Mouse (Mus musculus) testis, adult 2 months (tissue): ENCODE results near the gene Stat3.

Source experiments
- CTCF ChIP-seq: fragments of 200-500 bp; IDR thresholded peaks from 2 replicates; pipeline ENCODE4 v1.5.1; 2012; ENCODE audit warnings: low read depth, mild to moderate bottlenecking, inconsistent platforms, low read length, moderate library complexity; ENCODE audit not compliant: control insufficient read depth, insufficient read depth, insufficient replicate concordance
- POLR2A ChIP-seq: fragments of 200-500 bp; IDR thresholded peaks from 2 replicates; pipeline ENCODE4 v1.6.1; 2012; ENCODE audit warnings: low read depth, mild to moderate bottlenecking, inconsistent platforms, low read length, moderate library complexity; ENCODE audit not compliant: control insufficient read depth

DNA sequence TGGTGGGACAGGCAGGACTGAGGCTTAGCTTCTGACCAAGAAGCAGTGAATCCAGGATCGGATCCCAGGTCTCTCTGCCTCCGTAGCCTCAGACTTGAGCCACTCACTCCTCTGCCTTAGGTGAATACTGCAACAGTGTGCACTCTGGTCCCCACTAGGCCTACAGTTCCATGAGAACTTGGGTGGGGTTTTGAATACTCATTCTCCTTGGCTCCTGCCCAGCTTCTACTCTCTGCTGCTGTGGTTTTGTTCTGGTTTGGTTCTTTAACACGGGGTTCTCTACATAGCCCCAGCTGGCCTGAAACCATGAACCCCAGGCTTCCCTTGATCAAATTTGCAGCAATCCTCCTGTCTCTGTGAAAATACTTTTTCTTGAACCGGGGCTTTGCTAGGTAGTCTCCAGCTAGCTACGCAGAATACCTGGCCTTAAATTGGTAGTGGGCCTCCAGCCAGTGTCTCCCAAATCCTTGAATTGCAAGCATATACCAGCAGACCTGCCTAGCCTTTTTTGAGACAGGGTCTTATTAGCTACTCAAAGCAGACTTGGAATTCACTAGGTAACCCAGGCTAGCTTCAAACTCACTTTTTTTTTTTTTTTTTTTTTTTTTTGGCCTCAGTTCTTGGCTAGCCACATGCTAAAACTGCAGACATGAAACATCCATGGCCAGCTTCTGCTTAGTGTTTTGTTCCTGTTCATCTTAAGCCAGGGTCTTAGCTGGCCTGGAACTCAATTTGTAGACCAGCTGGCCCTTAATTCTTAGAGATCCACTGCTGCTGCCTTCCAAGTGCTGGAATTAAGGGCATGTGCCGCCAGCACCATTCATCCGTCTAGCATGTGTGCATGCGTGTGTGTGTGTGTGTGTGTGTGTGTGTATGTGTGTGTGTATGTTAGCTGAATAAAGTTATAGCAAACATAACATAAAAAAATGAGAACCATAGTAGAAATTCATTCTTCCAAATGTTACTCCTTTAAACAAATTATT is 3.7 kb downstream of the Stat3 start:
- TF ChIP-seq POLR2A (no peak), CTCF (no peak)
